10 mouse cellular contexts compared by ENCODE assay signal in the genomic region with DNA sequence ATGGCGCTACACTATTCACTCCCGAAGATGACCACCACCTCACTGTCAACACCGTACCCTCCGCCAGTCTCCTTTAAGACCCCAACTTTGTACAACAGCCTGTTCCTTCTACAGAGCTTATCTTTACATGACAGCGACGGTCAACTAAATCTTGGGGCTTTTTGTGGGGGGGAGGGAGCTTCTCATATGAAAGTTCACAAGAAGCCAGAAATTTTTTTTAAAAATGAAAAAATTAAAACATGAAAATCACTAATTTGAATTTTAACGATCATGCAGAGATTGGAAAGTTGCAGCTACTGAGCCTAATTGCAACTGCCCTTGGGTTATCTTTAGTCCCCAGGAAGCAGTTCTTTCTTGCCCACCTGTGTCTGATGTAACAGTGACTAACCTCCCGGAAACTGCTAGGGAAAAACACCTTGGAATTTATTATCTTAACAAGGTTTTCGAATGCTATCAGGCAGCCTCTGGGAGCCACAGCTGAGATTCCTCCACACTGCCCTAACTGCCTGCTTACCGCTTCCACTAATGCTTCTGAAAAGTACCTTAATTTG. TPM values are rescaled to one million over a fixed set of nuclear protein-coding genes. Genes with fewer than 3 reads are reported as not detected.
DNase-seq lines count a peak whose midpoint lies in the region; ATAC-seq and TF ChIP-seq lines count a peak whose summit lies in the region.
"Had no signal": no experiment of that assay in that cellular context is flagged by ENCODE, and none has a peak within 500 bp of the region (broad histone marks: within the 10 kb centered on the region; RNA-seq: fewer than 3 reads in every experiment).

No protein-coding gene starts in this region.

- H3K27me3 ChIP-seq in heart, embryonic 16.5 days (ENCODE audit: control insufficient read depth, insufficient read depth, low read length), result no peaks in the 10 kb centered on the region
- no peaks in the 10 kb centered on the region for H3K27me3 ChIP-seq in liver, embryonic 16.5 days (ENCODE audit: control insufficient read depth, insufficient read depth, low read depth, low read length)
- peaks cover 21% of the 10 kb centered on the region for H3K27me3 ChIP-seq in midbrain, embryonic 10.5 days (ENCODE audit: low read depth, poor library complexity, severe bottlenecking)

- peak overlapping the region; percentile 79 for H3K9ac ChIP-seq in heart, embryonic 16.5 days (ENCODE audit: low read length)
- no peak overlapping the region for H3K9ac ChIP-seq in liver, embryonic 16.5 days (ENCODE audit: low read depth, low read length)

- H3K36me3 ChIP-seq in heart, embryonic 16.5 days (ENCODE audit: control insufficient read depth, insufficient read depth), result no peaks in the 10 kb centered on the region
- H3K36me3 ChIP-seq in liver, embryonic 16.5 days (ENCODE audit: control insufficient read depth, insufficient read depth), result no peaks in the 10 kb centered on the region
- H3K36me3 ChIP-seq in midbrain, embryonic 10.5 days, result no peaks in the 10 kb centered on the region

- H3K4me3 ChIP-seq in layer of hippocampus, adult 2 months, result peak overlapping the region; percentile 73; the same call in 1 of the 2 replicates
- peak overlapping the region; percentile 90 for H3K4me3 ChIP-seq in heart, embryonic 16.5 days (ENCODE audit: low read length)
- H3K4me3 ChIP-seq in liver, embryonic 16.5 days (ENCODE audit: low read depth, low read length), result peak overlapping the region; percentile 76
- no peak overlapping the region for H3K4me3 ChIP-seq in midbrain, embryonic 10.5 days

- peaks cover 27% of the 10 kb centered on the region for H3K4me1 ChIP-seq in heart, embryonic 16.5 days (ENCODE audit: control insufficient read depth, insufficient read depth, low read length)
- H3K4me1 ChIP-seq in liver, embryonic 16.5 days (ENCODE audit: control insufficient read depth, low read depth, low read length), result peaks cover 21% of the 10 kb centered on the region
- H3K4me1 ChIP-seq in midbrain, embryonic 10.5 days, result peaks cover 21% of the 10 kb centered on the region

- H3K27ac ChIP-seq in layer of hippocampus, adult 2 months, result peak overlapping the region; percentile 81; the same call in 1 of the 2 replicates
- peak overlapping the region; percentile 93 for H3K27ac ChIP-seq in heart, embryonic 16.5 days (ENCODE audit: low read length)
- no peak overlapping the region for H3K27ac ChIP-seq in liver, embryonic 16.5 days (ENCODE audit: low read length)
- no peak overlapping the region for H3K27ac ChIP-seq in midbrain, embryonic 10.5 days (replicated peaks)

- peak overlapping the region; percentile 83 for H3K4me2 ChIP-seq in heart, embryonic 16.5 days (ENCODE audit: low read depth, low read length)
- H3K4me2 ChIP-seq in liver, embryonic 16.5 days (ENCODE audit: low read depth, low read length), result peak overlapping the region; percentile 88

- DNase-seq in layer of hippocampus, adult 2 months (ENCODE audit: low spot score in 2 of 2), result no peak
- DNase-seq in layer of hippocampus, postnatal 25 days (ENCODE audit: extremely low spot score in 1 of 2, low spot score in 1 of 2), result no peak
- peak; percentile 19 for DNase-seq in MEL-GATA-1-ER (ENCODE audit: extremely low read depth, low read depth)
- DNase-seq in retina, postnatal 1 day, result no peak
- no peak for DNase-seq in Muller cell, postnatal 12 days (ENCODE audit: inconsistent ontology term)
- no peak for DNase-seq in midbrain, embryonic 10.5 days (ENCODE audit: low spot score)
- DNase-seq: adrenal gland, postnatal 10 days; layer of hippocampus, postnatal 36 days had no signal

- 40% methylated on average over 10 of the region's 10 CpGs for WGBS in heart, embryonic 16.5 days
- WGBS in liver, embryonic 16.5 days (ENCODE audit: insufficient replicate concordance), result 12% methylated on average over 10 of the region's 10 CpGs
- 82% methylated on average over 10 of the region's 10 CpGs for WGBS in midbrain, embryonic 10.5 days

- ATAC-seq in heart, embryonic 16.5 days (replicated peaks; ENCODE audit: extremely low read depth, insufficient read depth, low FRiP score), result no peak
- ATAC-seq in liver, embryonic 16.5 days (ENCODE audit: low read depth), result no peak

- no peaks in the 10 kb centered on the region for H3K9me3 ChIP-seq in heart, embryonic 16.5 days (replicated peaks; ENCODE audit: control insufficient read depth, low read length)
- no peaks in the 10 kb centered on the region for H3K9me3 ChIP-seq in liver, embryonic 16.5 days (replicated peaks; ENCODE audit: control insufficient read depth, low read length)
- no peaks in the 10 kb centered on the region for H3K9me3 ChIP-seq in midbrain, embryonic 10.5 days (replicated peaks)

- no peak for TF ChIP-seq CTCF in layer of hippocampus, adult 2 months (conservative IDR thresholded peaks at IDR 0.05)

RNA-seq across cellular contexts. Expression of gene Sft2d2, which starts 1.4 kb away (rescaled TPM):
- total RNA-seq in layer of hippocampus, adult 2 months (2021), result 10 to 100 TPM; 13.4 to 13.7 TPM
- total RNA-seq in layer of hippocampus, postnatal 25 days (2021), result 10 to 100 TPM; 10.2 to 12.1 TPM
- polyA plus RNA-seq in heart, embryonic 16.5 days (2015; fragmentation: Nextera tagmentation; extraction: Ambion mirVana), result 19.2 and 19.6 TPM in 2 replicates
- 9.1 and 9.8 TPM in 2 replicates for polyA plus RNA-seq in liver, embryonic 16.5 days (2015; fragmentation: Nextera tagmentation; extraction: Ambion mirVana)
- polyA plus RNA-seq in midbrain, embryonic 10.5 days (2016; fragmentation: Nextera tagmentation; extraction: Ambion mirVana), result 7.6 and 7.7 TPM in 2 replicates

RNA-seq across cellular contexts. Expression of gene Tbx19, which starts 32.2 kb away (rescaled TPM):
- not detected for total RNA-seq in layer of hippocampus, adult 2 months (2021)
- total RNA-seq in layer of hippocampus, postnatal 25 days (2021), result not detected
- 0.09 and 0.53 TPM in 2 replicates for polyA plus RNA-seq in heart, embryonic 16.5 days (2015; fragmentation: Nextera tagmentation; extraction: Ambion mirVana)
- not detected in 2 replicates for polyA plus RNA-seq in liver, embryonic 16.5 days (2015; fragmentation: Nextera tagmentation; extraction: Ambion mirVana)
- polyA plus RNA-seq in midbrain, embryonic 10.5 days (2016; fragmentation: Nextera tagmentation; extraction: Ambion mirVana), result not detected in 2 replicates
- total RNA-seq: adrenal gland, postnatal 10 days; layer of hippocampus, postnatal 36 days had no signal

RNA-seq across cellular contexts. Expression of gene Tiprl, which starts 44.0 kb away (rescaled TPM):
- total RNA-seq in layer of hippocampus, adult 2 months (2021), result 10 to 100 TPM; 65.2 to 67.7 TPM
- total RNA-seq in layer of hippocampus, postnatal 25 days (2021), result 10 to 100 TPM; 62.1 to 65.4 TPM
- 93.4 and 94.0 TPM in 2 replicates for polyA plus RNA-seq in heart, embryonic 16.5 days (2015; fragmentation: Nextera tagmentation; extraction: Ambion mirVana)
- polyA plus RNA-seq in liver, embryonic 16.5 days (2015; fragmentation: Nextera tagmentation; extraction: Ambion mirVana), result 36.4 and 38.4 TPM in 2 replicates
- 91.5 and 99.2 TPM in 2 replicates for polyA plus RNA-seq in midbrain, embryonic 10.5 days (2016; fragmentation: Nextera tagmentation; extraction: Ambion mirVana)

Comparison
In these comparisons a context has a peak if more than half of its experiments do, and no peak if none do; other contexts are left out.
1. H3K27ac ChIP-seq: peak in layer of hippocampus, adult 2 months (single experiment) and heart, embryonic 16.5 days (single experiment); none in liver, embryonic 16.5 days (single experiment) and midbrain, embryonic 10.5 days (single experiment).